Comparison of ENCODE assay signal across 20 mouse cellular contexts in the genomic region with DNA sequence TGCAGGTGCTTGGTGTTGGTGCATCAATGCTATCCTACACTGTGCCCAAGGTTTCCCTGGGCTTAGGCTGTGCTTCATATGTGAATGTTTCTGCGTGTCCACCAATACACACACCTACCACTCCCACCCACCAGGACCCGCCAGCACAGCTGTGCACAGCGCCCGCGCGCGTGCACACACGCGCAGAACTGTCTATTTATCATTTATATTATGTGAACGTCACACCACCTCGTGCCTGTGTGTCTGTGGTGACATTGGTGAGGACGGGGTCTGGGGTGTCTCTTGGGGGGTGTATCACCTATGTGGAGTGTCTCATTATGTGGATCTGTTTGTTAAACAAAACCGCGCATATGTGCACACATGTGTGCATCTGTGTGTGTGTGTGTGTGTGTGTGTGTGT. TPM values are rescaled to one million over a fixed set of nuclear protein-coding genes. Genes with fewer than 3 reads are reported as not detected.
DNase-seq lines count a peak whose midpoint lies in the region; ATAC-seq and TF ChIP-seq lines count a peak whose summit lies in the region.
"Had no signal": no experiment of that assay in that cellular context is flagged by ENCODE, and none has a peak within 500 bp of the region (broad histone marks: within the 10 kb centered on the region; RNA-seq: fewer than 3 reads in every experiment).

No protein-coding gene starts in this region.

- DNase-seq in brain, embryonic 14.5 days (ENCODE audit: low read depth), result peak; percentile 59
- DNase-seq in midbrain, postnatal 0 days (ENCODE audit: low spot score), result no peak
- DNase-seq in left cerebral cortex, adult 8-10 months (ENCODE audit: low spot score in 2 of 2), result no peak
- DNase-seq in spleen, adult 18-20 months, result no peak
- DNase-seq in thymus, postnatal 25 days, result no peak
- DNase-seq: cerebellum, postnatal 25 days; heart, adult 11 months; kidney, postnatal 10 days; left cerebral cortex, postnatal 4 days had no signal

- peaks cover 4% of the 10 kb centered on the region; the same call in 1 of the 2 replicates for H3K9me3 ChIP-seq in forebrain, embryonic 13.5 days (replicated peaks)
- H3K9me3 ChIP-seq in hindbrain, embryonic 15.5 days, result no peaks in the 10 kb centered on the region
- peaks cover 4% of the 10 kb centered on the region; the same call in 1 of the 2 replicates for H3K9me3 ChIP-seq in midbrain, postnatal 0 days (ENCODE audit: low read length)

- H3K36me3 ChIP-seq in forebrain, embryonic 13.5 days (ENCODE audit: poor library complexity, severe bottlenecking), result no peaks in the 10 kb centered on the region
- no peaks in the 10 kb centered on the region for H3K36me3 ChIP-seq in hindbrain, embryonic 15.5 days
- H3K36me3 ChIP-seq in midbrain, postnatal 0 days (ENCODE audit: insufficient read depth, low read length), result no peaks in the 10 kb centered on the region
- H3K36me3 ChIP-seq: embryonic facial prominence, embryonic 13.5 days had no signal

- no peak for TF ChIP-seq POLR2A in brain, embryonic 14.5 days (IDR thresholded peaks at IDR 0.05; ENCODE audit: borderline replicate concordance, extremely low read depth, insufficient read depth, insufficient read length, poor library complexity, severe bottlenecking)

- WGBS in forebrain, embryonic 13.5 days, result 68% methylated on average over 14 of the region's 14 CpGs
- WGBS in hindbrain, embryonic 15.5 days, result 45% methylated on average over 14 of the region's 14 CpGs
- 51% methylated on average over 14 of the region's 14 CpGs for WGBS in midbrain, postnatal 0 days

- H3K27ac ChIP-seq in forebrain, embryonic 13.5 days, result peak overlapping the region; percentile 90
- peak overlapping the region; percentile 96 for H3K27ac ChIP-seq in hindbrain, embryonic 15.5 days (replicated peaks)
- peak overlapping the region; percentile 88 for H3K27ac ChIP-seq in midbrain, postnatal 0 days (ENCODE audit: low read depth, low read length)
- H3K27ac ChIP-seq: embryonic facial prominence, embryonic 13.5 days; macrophage had no signal

- peak overlapping the region; percentile 34 for H3K4me3 ChIP-seq in forebrain, embryonic 13.5 days
- H3K4me3 ChIP-seq in hindbrain, embryonic 15.5 days, result peak overlapping the region; percentile 33; the same call in 1 of the 2 replicates
- peak overlapping the region; percentile 28 for H3K4me3 ChIP-seq in midbrain, postnatal 0 days (ENCODE audit: low read depth, low read length)
- H3K4me3 ChIP-seq: myocyte had no signal

- TF ChIP-seq CTCF in brain, embryonic 14.5 days (IDR thresholded peaks at IDR 0.05; ENCODE audit: borderline replicate concordance, extremely low read depth, insufficient read depth, insufficient read length), result no peak
- no peak for TF ChIP-seq CTCF in midbrain, postnatal 0 days (IDR thresholded peaks at IDR 0.05)

- H3K4me1 ChIP-seq in forebrain, embryonic 13.5 days, result peaks cover 23% of the 10 kb centered on the region
- peaks cover 21% of the 10 kb centered on the region for H3K4me1 ChIP-seq in hindbrain, embryonic 15.5 days (replicated peaks)
- 0 out of 2 replicates have a peak, but pooled peaks cover 4% of the 10 kb centered on the region for H3K4me1 ChIP-seq in midbrain, postnatal 0 days (ENCODE audit: insufficient read depth, low read length)

- peak overlapping the region; percentile 69 for H3K4me2 ChIP-seq in forebrain, embryonic 13.5 days
- H3K4me2 ChIP-seq in hindbrain, embryonic 15.5 days, result peak overlapping the region; percentile 64
- peak overlapping the region; percentile 55 for H3K4me2 ChIP-seq in midbrain, postnatal 0 days (ENCODE audit: low read depth, low read length, poor library complexity, severe bottlenecking)

- H3K27me3 ChIP-seq in forebrain, embryonic 13.5 days, result peaks cover 32% of the 10 kb centered on the region
- H3K27me3 ChIP-seq in hindbrain, embryonic 15.5 days, result no peaks in the 10 kb centered on the region; the same call in 1 of the 2 replicates
- no peaks in the 10 kb centered on the region for H3K27me3 ChIP-seq in midbrain, postnatal 0 days (ENCODE audit: insufficient read depth, low read length)

- H3K9ac ChIP-seq in forebrain, embryonic 13.5 days, result peak overlapping the region; percentile 59
- peak overlapping the region; percentile 45; the same call in 1 of the 2 replicates for H3K9ac ChIP-seq in hindbrain, embryonic 15.5 days
- peak overlapping the region; percentile 50; the same call in 1 of the 2 replicates for H3K9ac ChIP-seq in midbrain, postnatal 0 days (replicated peaks; ENCODE audit: low read length, poor library complexity, severe bottlenecking)
- H3K9ac ChIP-seq: embryonic facial prominence, embryonic 13.5 days had no signal

- peak; percentile 60 for ATAC-seq in forebrain, embryonic 13.5 days
- peak; percentile 76 for ATAC-seq in hindbrain, embryonic 15.5 days (ENCODE audit: low FRiP score, low read depth)
- ATAC-seq in midbrain, postnatal 0 days (ENCODE audit: low FRiP score), result peak; percentile 55
- ATAC-seq: intestine, embryonic 16.5 days had no signal

RNA-seq across cellular contexts. Expression of a gene that starts 22.6 kb away (rescaled TPM):
- 9.3 and 30.0 TPM in 2 replicates for polyA plus RNA-seq in brain, embryonic 14.5 days (2012; rRNA removed)
- polyA plus RNA-seq in forebrain, embryonic 13.5 days (2015; fragmentation: Nextera tagmentation; extraction: Ambion mirVana), result 9.6 and 16.0 TPM in 2 replicates
- 26.3 and 31.4 TPM in 2 replicates for polyA plus RNA-seq in hindbrain, embryonic 15.5 days (2015; fragmentation: Nextera tagmentation; extraction: Ambion mirVana)
- 27.0 and 30.3 TPM in 2 replicates for total RNA-seq in midbrain, postnatal 0 days (2014; rRNA removed)
- polyA plus RNA-seq in midbrain, postnatal 0 days (2015; fragmentation: Nextera tagmentation; extraction: Ambion mirVana), result 13.9 and 14.7 TPM in 2 replicates
- total RNA-seq in left cerebral cortex, adult 8-10 months (2022), result under 1 TPM; 0.16 to 0.46 (median 0.34) TPM
- total RNA-seq: adrenal gland, postnatal 4 days; layer of hippocampus, postnatal 25 days; MEL had no signal
- polyA plus RNA-seq: heart, postnatal 0 days; intestine, embryonic 16.5 days; liver, embryonic 16.5 days; macrophage; myocyte had no signal
